Mouse (Mus musculus) heart, embryonic 10.5 days (tissue): ENCODE measurements around the gene Malrd1. TPM values are rescaled to one million over a fixed set of nuclear protein-coding genes. Genes with fewer than 3 reads are reported as not detected.

Experiments used
- DNase-seq: peaks from one replicate; pipeline ENCODE4 v3.0.0-alpha.2; 2017; ENCODE audit warnings: low spot score
- H3K27ac ChIP-seq: fragments of 300-500 bp; sonication (generic); 2 replicates; pipeline ENCODE4 v1.5.1; 2016; ENCODE audit warnings: mild to moderate bottlenecking
- H3K27me3 ChIP-seq: fragments of 300-500 bp; sonication (generic); 2 replicates; pipeline ENCODE4 v1.6.1; 2016; ENCODE audit warnings: mild to moderate bottlenecking; ENCODE audit not compliant: poor library complexity, insufficient read depth, severe bottlenecking
- H3K36me3 ChIP-seq: fragments of 300-500 bp; sonication (generic); 2 replicates; pipeline ENCODE4 v1.6.1; 2016; ENCODE audit warnings: mild to moderate bottlenecking, moderate library complexity
- H3K4me1 ChIP-seq: fragments of 300-500 bp; sonication (generic); 2 replicates; pipeline ENCODE4 v1.6.1; 2016; ENCODE audit warnings: mild to moderate bottlenecking
- H3K4me3 ChIP-seq: fragments of 300-500 bp; sonication (generic); 2 replicates; pipeline ENCODE4 v1.5.1; 2016; ENCODE audit warnings: mild to moderate bottlenecking, moderate library complexity
- H3K9me3 ChIP-seq: fragments of 300-500 bp; sonication (generic); 2 replicates; pipeline ENCODE4 v1.6.1; 2016; ENCODE audit warnings: mild to moderate bottlenecking, moderate library complexity
- WGBS: fragments of 180-500 bp; shearing (Covaris S2); methylation state at CpG from one replicate; pipeline ENCODE4 v1.1.7; 2016; 5-methylcytosine and 5-hydroxymethylcytosine counted together
- polyA plus RNA-seq: library from polyadenylated mRNA; unstranded; fragments of >200 nt; fragmentation: Nextera tagmentation; extraction: Ambion mirVana; gene quantifications from 2 replicates; pipeline ENCODE4 v1.2.1, GENCODE M21; 2016

Malrd1 gene
- not detected in 2 replicates for polyA plus RNA-seq

GRCm38 (mm10) chr2:15526241-15526924 is at the start of gene Malrd1:
Gene Malrd1 (plus strand): TSS chr2:15526479.
- no peak for DNase-seq

GRCm38 (mm10) chr2:15538643-15539042 is 12.4 kb downstream of the Malrd1 start:
- Histone ChIP-seq H3K4me1 (no peaks in the 10 kb centered on the region), H3K9me3 (no peaks in the 10 kb centered on the region), H3K36me3 (no peaks in the 10 kb centered on the region), H3K27me3 (no peaks in the 10 kb centered on the region), H3K4me3 (no peak overlapping the region), H3K27ac (no peak overlapping the region)
- DNase-seq = no peak
- WGBS = 69% methylated on average over 1 of the region's 1 CpGs

More at GRCm38 (mm10) chr2:15526241-15526924, at the start of gene Malrd1:
- 74% methylated on average over 2 of the region's 2 CpGs for WGBS
- H3K4me3 ChIP-seq = no peak within 1 kb of the TSS
- no peak within 1 kb of the TSS for H3K27ac ChIP-seq
- no peaks in the 10 kb centered on the region for H3K36me3 ChIP-seq
- H3K4me1 ChIP-seq = no peaks in the 10 kb centered on the region
- no peaks in the 10 kb centered on the region for H3K27me3 ChIP-seq
- H3K9me3 ChIP-seq = peaks cover 14% of the 10 kb centered on the region

GRCm38 (mm10) chr2:15613327-15613948 is 87.2 kb downstream of the Malrd1 start:
- no peak for DNase-seq
- H3K4me1 ChIP-seq = no peaks in the 10 kb centered on the region
- 66% methylated on average over 4 of the region's 4 CpGs for WGBS
- no peaks in the 10 kb centered on the region for H3K9me3 ChIP-seq
- no peaks in the 10 kb centered on the region for H3K36me3 ChIP-seq
- no peaks in the 10 kb centered on the region for H3K27me3 ChIP-seq
- no peak overlapping the region for H3K4me3 ChIP-seq
- H3K27ac ChIP-seq = no peak overlapping the region

- 84% methylated on average over 5 of the region's 5 CpGs for WGBS
- Histone ChIP-seq H3K36me3 (no peaks in the 10 kb centered on the region), H3K27me3 (no peaks in the 10 kb centered on the region), H3K9me3 (no peaks in the 10 kb centered on the region), H3K27ac (no peak overlapping the region), H3K4me1 (no peaks in the 10 kb centered on the region), H3K4me3 (no peak overlapping the region)
- no peak for DNase-seq
Observed at GRCm38 (mm10) chr2:15614026-15614425, 87.7 kb downstream of the Malrd1 start.

GRCm38 (mm10) chr2:15635761-15636160 is 109.5 kb downstream of the Malrd1 start:
- no peak for DNase-seq
- no peaks in the 10 kb centered on the region for H3K4me1 ChIP-seq
- no peaks in the 10 kb centered on the region for H3K27me3 ChIP-seq
- H3K36me3 ChIP-seq = no peaks in the 10 kb centered on the region
- H3K9me3 ChIP-seq = no peaks in the 10 kb centered on the region
- WGBS = 79% methylated on average over 1 of the region's 1 CpGs
- H3K4me3 ChIP-seq = no peak overlapping the region
- no peak overlapping the region for H3K27ac ChIP-seq

- no peaks in the 10 kb centered on the region for H3K36me3 ChIP-seq
- H3K27me3 ChIP-seq = no peaks in the 10 kb centered on the region
- H3K27ac ChIP-seq = no peak overlapping the region
- no peak overlapping the region for H3K4me3 ChIP-seq
- 66% methylated on average over 1 of the region's 1 CpGs for WGBS
- no peaks in the 10 kb centered on the region for H3K9me3 ChIP-seq
- DNase-seq = no peak
- H3K4me1 ChIP-seq = no peaks in the 10 kb centered on the region
Observed at GRCm38 (mm10) chr2:15643864-15644263, 117.6 kb downstream of the Malrd1 start.

- WGBS = 86% methylated on average over 1 of the region's 1 CpGs
- Histone ChIP-seq H3K36me3 (no peaks in the 10 kb centered on the region), H3K4me3 (no peak overlapping the region), H3K4me1 (no peaks in the 10 kb centered on the region), H3K27me3 (no peaks in the 10 kb centered on the region), H3K27ac (no peak overlapping the region), H3K9me3 (no peaks in the 10 kb centered on the region)
- DNase-seq = no peak
Observed at GRCm38 (mm10) chr2:15656388-15656787, 130.1 kb downstream of the Malrd1 start.

GRCm38 (mm10) chr2:15702977-15703376 is 176.7 kb downstream of the Malrd1 start:
- Histone ChIP-seq H3K36me3 (no peaks in the 10 kb centered on the region), H3K27me3 (no peaks in the 10 kb centered on the region), H3K27ac (no peak overlapping the region), H3K9me3 (no peaks in the 10 kb centered on the region), H3K4me1 (no peaks in the 10 kb centered on the region), H3K4me3 (no peak overlapping the region)
- 79% methylated on average over 3 of the region's 3 CpGs for WGBS
- DNase-seq = no peak

- Histone ChIP-seq H3K4me1 (no peaks in the 10 kb centered on the region), H3K4me3 (no peak overlapping the region), H3K27me3 (no peaks in the 10 kb centered on the region), H3K9me3 (no peaks in the 10 kb centered on the region), H3K36me3 (no peaks in the 10 kb centered on the region), H3K27ac (no peak overlapping the region)
- no peak for DNase-seq
- 81% methylated on average over 1 of the region's 1 CpGs for WGBS
Observed at GRCm38 (mm10) chr2:15740945-15741344, 214.7 kb downstream of the Malrd1 start.

- no peaks in the 10 kb centered on the region for H3K9me3 ChIP-seq
- H3K27ac ChIP-seq = no peak overlapping the region
- H3K4me3 ChIP-seq = no peak overlapping the region
- WGBS = 39% methylated on average over 4 of the region's 4 CpGs
- H3K4me1 ChIP-seq = no peaks in the 10 kb centered on the region
- no peaks in the 10 kb centered on the region for H3K36me3 ChIP-seq
- no peak for DNase-seq
- H3K27me3 ChIP-seq = no peaks in the 10 kb centered on the region
Observed at GRCm38 (mm10) chr2:15744979-15745688, 218.9 kb downstream of the Malrd1 start.

GRCm38 (mm10) chr2:15784818-15785217 is 258.5 kb downstream of the Malrd1 start:
- H3K27ac ChIP-seq = no peak overlapping the region
- WGBS = 76% methylated on average over 2 of the region's 2 CpGs

GRCm38 (mm10) chr2:15815724-15816123 is 289.4 kb downstream of the Malrd1 start:
- H3K27me3 ChIP-seq = no peaks in the 10 kb centered on the region
- WGBS = 61% methylated on average over 1 of the region's 1 CpGs
- no peaks in the 10 kb centered on the region for H3K36me3 ChIP-seq
- no peak overlapping the region for H3K4me3 ChIP-seq
- no peaks in the 10 kb centered on the region for H3K4me1 ChIP-seq
- H3K27ac ChIP-seq = no peak overlapping the region
- H3K9me3 ChIP-seq = no peaks in the 10 kb centered on the region
- DNase-seq = no peak

More at GRCm38 (mm10) chr2:15784818-15785217, 258.5 kb downstream of the Malrd1 start:
- Histone ChIP-seq H3K4me3 (no peak overlapping the region), H3K4me1 (no peaks in the 10 kb centered on the region), H3K36me3 (no peaks in the 10 kb centered on the region), H3K9me3 (0 out of 2 replicates have a peak, but pooled peaks cover 3% of the 10 kb centered on the region), H3K27me3 (no peaks in the 10 kb centered on the region)
- no peak for DNase-seq

GRCm38 (mm10) chr2:15869380-15869779 is 343.1 kb downstream of the Malrd1 start:
- H3K9me3 ChIP-seq = no peaks in the 10 kb centered on the region
- no peaks in the 10 kb centered on the region for H3K36me3 ChIP-seq
- no peaks in the 10 kb centered on the region for H3K27me3 ChIP-seq
- H3K4me1 ChIP-seq = no peaks in the 10 kb centered on the region
- no peak overlapping the region for H3K4me3 ChIP-seq
- 21% methylated on average over 7 of the region's 7 CpGs for WGBS
- no peak overlapping the region for H3K27ac ChIP-seq
- DNase-seq = no peak
